Mouse (Mus musculus) kidney, postnatal 25 days (tissue): ENCODE measurements at regions not wholly inside any gene's neighbourhood (a gene's known extent, or its start where the extent isn't known, plus 50 kb on each side); places are given as distances from the start of the nearest gene placed in this dataset.

ENCODE experiments used
- DNase-seq, 2 experiments: peaks; one replicate each; pipeline ENCODE4 v3.0.0; 2021; ENCODE audit warnings: mixed read lengths in 2 of 2

- no peak for DNase-seq
Observed at GRCm38 (mm10) chr6:51069945-51070344, 362.5 kb upstream of the Nfe2l3 start.

- no peak for DNase-seq
Observed at GRCm38 (mm10) chr6:51071243-51071642, 361.2 kb upstream of the Nfe2l3 start.

- no peak for DNase-seq
Observed at GRCm38 (mm10) chr6:51075026-51075425, 357.4 kb upstream of the Nfe2l3 start.

- DNase-seq: no peak
Observed at GRCm38 (mm10) chr6:51076861-51077768, 355.4 kb upstream of the Nfe2l3 start.

- no peak for DNase-seq
Observed at GRCm38 (mm10) chr6:51077769-51078096, 354.7 kb upstream of the Nfe2l3 start.

GRCm38 (mm10) chr6:51078353-51078966 is 354.0 kb upstream of the Nfe2l3 start:
- no peak for DNase-seq

GRCm38 (mm10) chr6:51078967-51079355 is 353.5 kb upstream of the Nfe2l3 start:
- DNase-seq: no peak

GRCm38 (mm10) chr6:51081056-51081455 is 351.4 kb upstream of the Nfe2l3 start:
- DNase-seq: no peak

- DNase-seq: no peak
Observed at GRCm38 (mm10) chr6:51084656-51085055, 347.8 kb upstream of the Nfe2l3 start.

GRCm38 (mm10) chr6:51085547-51085946 is 346.9 kb upstream of the Nfe2l3 start:
- DNase-seq: no peak

- no peak for DNase-seq
Observed at GRCm38 (mm10) chr6:51086347-51086746, 346.1 kb upstream of the Nfe2l3 start.

GRCm38 (mm10) chr6:51087806-51088205 is 344.7 kb upstream of the Nfe2l3 start:
- no peak for DNase-seq

- no peak for DNase-seq
Observed at GRCm38 (mm10) chr6:51088641-51089372, 343.7 kb upstream of the Nfe2l3 start.

- no peak for DNase-seq
Observed at GRCm38 (mm10) chr6:51093196-51093595, 339.3 kb upstream of the Nfe2l3 start.

- DNase-seq: no peak
Observed at GRCm38 (mm10) chr6:51094304-51094703, 338.2 kb upstream of the Nfe2l3 start.

GRCm38 (mm10) chr6:51097488-51097887 is 335.0 kb upstream of the Nfe2l3 start:
- DNase-seq: no peak

- DNase-seq: no peak
Observed at GRCm38 (mm10) chr6:51100341-51100740, 332.1 kb upstream of the Nfe2l3 start.

GRCm38 (mm10) chr6:51103236-51103635 is 329.2 kb upstream of the Nfe2l3 start:
- DNase-seq: no peak

GRCm38 (mm10) chr6:51104336-51104735 is 328.1 kb upstream of the Nfe2l3 start:
- DNase-seq: no peak

GRCm38 (mm10) chr6:51108336-51108956 is 324.0 kb upstream of the Nfe2l3 start:
- no peak for DNase-seq

- no peak for DNase-seq
Observed at GRCm38 (mm10) chr6:51110596-51110995, 321.9 kb upstream of the Nfe2l3 start.

GRCm38 (mm10) chr6:51114604-51115333 is 317.7 kb upstream of the Nfe2l3 start:
- DNase-seq: no peak
